Mouse (Mus musculus) liver, embryonic 14.5 days (tissue): ENCODE measurements around the gene Aldh1b1.

Experiments
- CTCF ChIP-seq: IDR thresholded peaks from 2 replicates; pipeline ENCODE4 v1.5.1; 2016; ENCODE audit warnings: antibody characterized with exemption, low read depth, control low read depth
- EP300 ChIP-seq: IDR thresholded peaks from 2 replicates; pipeline ENCODE4 v1.6.1; 2016; ENCODE audit warnings: antibody characterized with exemption, low read depth

- no peak for TF ChIP-seq EP300
- no peak for TF ChIP-seq CTCF
Observed at GRCm38 (mm10) chr4:45833461-45833860, 34.6 kb downstream of the Aldh1b1 start.
